Mouse (Mus musculus) CH12.LX (cell line): ENCODE data around the gene Nhsl2.

Source experiments
- CHD2 ChIP-seq: IDR thresholded peaks from 2 replicates; pipeline ENCODE4 v1.6.1; 2011; ENCODE audit warnings: low read length, improper control_type of control experiment
- CTCF ChIP-seq, 2 experiments: IDR thresholded peaks in 1 of 2; conservative IDR thresholded peaks in 1 of 2; 2 replicates each; pipeline ENCODE4 v1.5.1; 2011 to 2012; ENCODE audit warnings: low read depth in 2 of 2, low read length in 2 of 2, improper control_type of control experiment in 1 of 2, inconsistent platforms in 1 of 2, mild to moderate bottlenecking in 1 of 2, moderate library complexity in 1 of 2
- E2F4 ChIP-seq: IDR thresholded peaks from 2 replicates; pipeline ENCODE4 v1.6.1; 2011; ENCODE audit warnings: low read depth, low read length, improper control_type of control experiment; ENCODE audit not compliant: insufficient replicate concordance
- ETS1 ChIP-seq: conservative IDR thresholded peaks from 2 replicates; pipeline ENCODE4 v1.6.1; 2012; ENCODE audit warnings: low read depth, mild to moderate bottlenecking, inconsistent platforms, low read length, improper control_type of control experiment, moderate library complexity
- MAFK ChIP-seq: IDR thresholded peaks from 2 replicates; pipeline ENCODE4 v1.6.1; 2011; ENCODE audit warnings: low read length, improper control_type of control experiment; ENCODE audit not compliant: insufficient replicate concordance
- MAX ChIP-seq: IDR thresholded peaks from 2 replicates; pipeline ENCODE4 v1.6.1; 2011; ENCODE audit warnings: low read length, improper control_type of control experiment
- MYC ChIP-seq: IDR thresholded peaks from 2 replicates; pipeline ENCODE4 v1.6.1; 2011; ENCODE audit warnings: low read depth, mild to moderate bottlenecking, improper control_type of control experiment, low read length
- SMC3 ChIP-seq: IDR thresholded peaks from 2 replicates; pipeline ENCODE4 v1.6.1; 2011; ENCODE audit warnings: low read depth, low read length, improper control_type of control experiment
- ZMIZ1 ChIP-seq: IDR thresholded peaks from 2 replicates; pipeline ENCODE4 v1.6.1; 2012; ENCODE audit warnings: low read depth, mild to moderate bottlenecking, inconsistent platforms, low read length, improper control_type of control experiment

- no peak for TF ChIP-seq CHD2
- TF ChIP-seq MAFK = no peak
- no peak for TF ChIP-seq SMC3
- no peak for TF ChIP-seq CTCF (conservative IDR thresholded peaks at IDR 0.05 in 1 of 2, IDR thresholded peaks at IDR 0.05 in 1 of 2; ENCODE audit: low read depth in 2 of 2, low read length in 2 of 2)
- TF ChIP-seq MYC = no peak
- no peak for TF ChIP-seq MAX
- TF ChIP-seq E2F4 = no peak
- TF ChIP-seq ZMIZ1 = no peak
- no peak for TF ChIP-seq ETS1
These were observed 188.3 kb downstream of the Nhsl2 start for GRCm38 (mm10) chrX:102037506-102037905.
